In genomic region chr6:53545989-53546388, GRCm38 (mm10) we compare ENCODE assay signal across 12 mouse cellular contexts.
DNase-seq lines count a peak whose midpoint lies in the region; ATAC-seq and TF ChIP-seq lines count a peak whose summit lies in the region.
"Had no signal": no experiment of that assay in that cellular context is flagged by ENCODE, and none has a peak within 500 bp of the region (broad histone marks: within the 10 kb centered on the region; RNA-seq: fewer than 3 reads in every experiment).

No protein-coding gene starts in this region.

- no peak for TF ChIP-seq EP300 in stomach, postnatal 0 days (optimal IDR thresholded peaks at IDR 0.05)

- H3K4me1 ChIP-seq in intestine, embryonic 15.5 days (replicated peaks), result peaks cover 6% of the 10 kb centered on the region; the same call in 1 of the 2 replicates
- no peaks in the 10 kb centered on the region for H3K4me1 ChIP-seq in intestine, postnatal 0 days (replicated peaks; ENCODE audit: control insufficient read depth, insufficient read depth, low read length)
- peaks cover 17% of the 10 kb centered on the region; the same call in 1 of the 2 replicates for H3K4me1 ChIP-seq in stomach, embryonic 14.5 days (ENCODE audit: control insufficient read depth, insufficient read depth, low read length)
- no peaks in the 10 kb centered on the region for H3K4me1 ChIP-seq in stomach, postnatal 0 days (replicated peaks; ENCODE audit: control insufficient read depth, insufficient read depth)
- H3K4me1 ChIP-seq in hindbrain, postnatal 0 days (ENCODE audit: insufficient read depth, low read length), result peaks cover 5% of the 10 kb centered on the region
- H3K4me1 ChIP-seq: megakaryocyte, embryonic 14.5 days had no signal

- WGBS in intestine, embryonic 15.5 days, result 30% methylated on average over 5 of the region's 5 CpGs
- WGBS in intestine, postnatal 0 days, result 50% methylated on average over 5 of the region's 5 CpGs
- WGBS in stomach, embryonic 14.5 days, result 20% methylated on average over 5 of the region's 5 CpGs
- 25% methylated on average over 5 of the region's 5 CpGs for WGBS in stomach, postnatal 0 days
- WGBS in hindbrain, postnatal 0 days, result 28% methylated on average over 5 of the region's 5 CpGs

- H3K4me2 ChIP-seq in intestine, embryonic 15.5 days (replicated peaks), result no peak overlapping the region
- no peak overlapping the region for H3K4me2 ChIP-seq in intestine, postnatal 0 days (replicated peaks; ENCODE audit: low read depth)
- no peak overlapping the region for H3K4me2 ChIP-seq in stomach, embryonic 14.5 days (replicated peaks; ENCODE audit: low read depth, low read length)
- H3K4me2 ChIP-seq in stomach, postnatal 0 days (replicated peaks; ENCODE audit: low read depth), result no peak overlapping the region
- H3K4me2 ChIP-seq in hindbrain, postnatal 0 days (ENCODE audit: low read depth, low read length), result no peak overlapping the region
- H3K4me2 ChIP-seq: heart, embryonic 11.5 days had no signal

- H3K9ac ChIP-seq in intestine, embryonic 15.5 days, result no peak overlapping the region
- H3K9ac ChIP-seq in intestine, postnatal 0 days (ENCODE audit: low read depth, low read length), result no peak overlapping the region
- no peak overlapping the region for H3K9ac ChIP-seq in stomach, embryonic 14.5 days (replicated peaks; ENCODE audit: low read depth, low read length)
- H3K9ac ChIP-seq in stomach, postnatal 0 days (ENCODE audit: low read length), result no peak overlapping the region
- no peak overlapping the region for H3K9ac ChIP-seq in hindbrain, postnatal 0 days (replicated peaks; ENCODE audit: low read length)

- H3K27ac ChIP-seq in intestine, embryonic 15.5 days, result 0 out of 2 replicates have a peak overlapping the region, but pooled peaks have one; percentile 10
- no peak overlapping the region for H3K27ac ChIP-seq in intestine, postnatal 0 days (ENCODE audit: low read depth, low read length)
- peak overlapping the region; percentile 52; the same call in 1 of the 2 replicates for H3K27ac ChIP-seq in stomach, embryonic 14.5 days (ENCODE audit: low read length)
- H3K27ac ChIP-seq in stomach, postnatal 0 days (replicated peaks), result no peak overlapping the region
- H3K27ac ChIP-seq in hindbrain, postnatal 0 days, result no peak overlapping the region

- no peak overlapping the region for H3K4me3 ChIP-seq in intestine, embryonic 15.5 days (replicated peaks)
- no peak overlapping the region for H3K4me3 ChIP-seq in intestine, postnatal 0 days (ENCODE audit: low read depth, low read length)
- no peak overlapping the region for H3K4me3 ChIP-seq in stomach, embryonic 14.5 days (ENCODE audit: low read depth, low read length)
- H3K4me3 ChIP-seq in stomach, postnatal 0 days (ENCODE audit: low read depth, low read length), result no peak overlapping the region
- no peak overlapping the region for H3K4me3 ChIP-seq in hindbrain, postnatal 0 days (ENCODE audit: low read length)
- H3K4me3 ChIP-seq: megakaryocyte, embryonic 14.5 days had no signal

- TF ChIP-seq CTCF in intestine, postnatal 0 days (IDR thresholded peaks at IDR 0.05; ENCODE audit: low read depth), result no peak
- TF ChIP-seq CTCF in stomach, postnatal 0 days (IDR thresholded peaks at IDR 0.05; ENCODE audit: low read depth), result no peak
- no peak for TF ChIP-seq CTCF in hindbrain, postnatal 0 days (IDR thresholded peaks at IDR 0.05; ENCODE audit: low read depth)

- H3K36me3 ChIP-seq in intestine, embryonic 15.5 days, result no peaks in the 10 kb centered on the region
- no peaks in the 10 kb centered on the region for H3K36me3 ChIP-seq in intestine, postnatal 0 days (ENCODE audit: control insufficient read depth, insufficient read depth)
- H3K36me3 ChIP-seq in stomach, embryonic 14.5 days (ENCODE audit: control insufficient read depth, insufficient read depth, low read length), result no peaks in the 10 kb centered on the region
- H3K36me3 ChIP-seq in stomach, postnatal 0 days (ENCODE audit: control insufficient read depth, insufficient read depth, low read length), result no peaks in the 10 kb centered on the region
- H3K36me3 ChIP-seq in hindbrain, postnatal 0 days (ENCODE audit: insufficient read depth, low read length), result no peaks in the 10 kb centered on the region

- no peaks in the 10 kb centered on the region for H3K9me3 ChIP-seq in intestine, embryonic 15.5 days
- no peaks in the 10 kb centered on the region for H3K9me3 ChIP-seq in intestine, postnatal 0 days (ENCODE audit: control insufficient read depth)
- H3K9me3 ChIP-seq in stomach, embryonic 14.5 days (ENCODE audit: control insufficient read depth, low read depth, low read length), result no peaks in the 10 kb centered on the region
- no peaks in the 10 kb centered on the region for H3K9me3 ChIP-seq in stomach, postnatal 0 days (ENCODE audit: control insufficient read depth, low read length)
- no peaks in the 10 kb centered on the region for H3K9me3 ChIP-seq in hindbrain, postnatal 0 days (ENCODE audit: low read length)

- H3K27me3 ChIP-seq in intestine, embryonic 15.5 days (replicated peaks), result no peaks in the 10 kb centered on the region
- no peaks in the 10 kb centered on the region for H3K27me3 ChIP-seq in intestine, postnatal 0 days (replicated peaks; ENCODE audit: control insufficient read depth, insufficient read depth, low read length)
- H3K27me3 ChIP-seq in stomach, embryonic 14.5 days (ENCODE audit: control insufficient read depth, insufficient read depth, low read length), result no peaks in the 10 kb centered on the region
- H3K27me3 ChIP-seq in stomach, postnatal 0 days (ENCODE audit: control insufficient read depth, insufficient read depth, low read length), result no peaks in the 10 kb centered on the region
- H3K27me3 ChIP-seq in hindbrain, postnatal 0 days (ENCODE audit: insufficient read depth, low read length), result no peaks in the 10 kb centered on the region

- ATAC-seq in intestine, embryonic 15.5 days, result no peak
- ATAC-seq in intestine, postnatal 0 days, result no peak
- ATAC-seq in stomach, embryonic 14.5 days (ENCODE audit: insufficient number of reproducible peaks, insufficient read depth, low FRiP score, low read depth), result no peak
- no peak for ATAC-seq in stomach, postnatal 0 days (ENCODE audit: low FRiP score, low TSS enrichment)
- ATAC-seq in hindbrain, postnatal 0 days, result no peak

- no peak for DNase-seq in stomach, postnatal 0 days (ENCODE audit: low spot score)
- peak; percentile 14 for DNase-seq in hindbrain, postnatal 0 days (ENCODE audit: low spot score)
- DNase-seq in yolk sac, embryonic 10.5 days (ENCODE audit: low spot score), result peak; percentile 26
- no peak for DNase-seq in heart, adult 11 months
- DNase-seq in frontal cortex, postnatal 36 days (ENCODE audit: low spot score in 2 of 2), result no peak
- DNase-seq: cerebellum, postnatal 10 days; thymus, adult 18-20 months had no signal

Comparison
In these comparisons a context has a peak if more than half of its experiments do, and no peak if none do; other contexts are left out.
1. H3K27ac ChIP-seq: peak in intestine, embryonic 15.5 days (single experiment) and stomach, embryonic 14.5 days (single experiment); none in intestine, postnatal 0 days (single experiment), stomach, postnatal 0 days (single experiment) and hindbrain, postnatal 0 days (single experiment).
2. DNase-seq: peak in hindbrain, postnatal 0 days (single experiment) and yolk sac, embryonic 10.5 days (single experiment); none in stomach, postnatal 0 days (single experiment), heart, adult 11 months (single experiment) and frontal cortex, postnatal 36 days (0 of 2).